Mouse (Mus musculus): ENCODE measurements around the gene Sars. TPM values are rescaled to one million over a fixed set of nuclear protein-coding genes. Genes with fewer than 3 reads are reported as not detected.
A peak's percentile ranks its signal among the peaks of the same experiment; 100 is the strongest.

Sars gene
- polyA plus RNA-seq, 1 experiment from 2014 or later = 87.2 TPM

DNA sequence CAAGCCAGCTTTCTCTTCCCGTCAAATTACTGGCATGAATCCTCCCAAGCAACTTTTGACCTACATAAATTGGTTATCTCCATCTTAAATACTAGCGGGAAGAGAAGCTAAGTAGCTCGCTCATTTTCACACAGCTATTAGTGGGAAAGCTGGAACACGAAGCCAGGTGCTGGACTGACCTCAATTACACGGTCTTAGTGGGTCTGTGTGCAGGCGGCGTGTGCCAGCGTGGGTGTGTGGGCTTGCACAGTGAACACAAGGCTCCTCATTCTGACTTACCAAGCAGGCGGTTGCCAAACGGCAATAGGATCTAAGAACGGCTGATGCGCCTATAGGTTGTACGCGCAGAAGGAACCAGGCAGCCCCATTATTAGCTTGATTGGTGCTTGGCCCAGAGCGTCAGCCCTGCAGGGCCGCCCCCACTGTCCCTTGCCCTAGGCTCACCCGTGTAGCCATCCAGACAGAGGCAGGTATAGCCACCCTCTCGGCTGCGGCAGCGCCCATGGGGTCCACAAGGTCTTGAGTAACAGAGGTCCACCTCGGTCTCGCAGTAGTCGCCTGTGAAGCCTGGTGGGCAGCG is 38.6 kb downstream of the Sars start:
- Histone ChIP-seq H3K4me3 (ENCODE audit: low read length) (no peak overlapping the region), H3K27me3 (ENCODE audit: control insufficient read depth, insufficient read depth, low read length) (no peaks in the 10 kb centered on the region), H3K4me1 (ENCODE audit: control insufficient read depth, insufficient read depth, low read length) (0 out of 2 replicates have a peak, but pooled peaks cover 2% of the 10 kb centered on the region), H3K9me3 (replicated peaks; ENCODE audit: control insufficient read depth, low read length) (no peaks in the 10 kb centered on the region), H3K27ac (ENCODE audit: low read length) (no peak overlapping the region), H3K9ac (ENCODE audit: low read length) (no peak overlapping the region), H3K4me2 (ENCODE audit: low read depth, low read length) (no peak overlapping the region), H3K36me3 (ENCODE audit: control insufficient read depth, insufficient read depth) (no peaks in the 10 kb centered on the region)
- WGBS = 88% methylated on average over 24 of the region's 24 CpGs
- no peak for ATAC-seq (replicated peaks; ENCODE audit: extremely low read depth, insufficient read depth, low FRiP score)

DNA sequence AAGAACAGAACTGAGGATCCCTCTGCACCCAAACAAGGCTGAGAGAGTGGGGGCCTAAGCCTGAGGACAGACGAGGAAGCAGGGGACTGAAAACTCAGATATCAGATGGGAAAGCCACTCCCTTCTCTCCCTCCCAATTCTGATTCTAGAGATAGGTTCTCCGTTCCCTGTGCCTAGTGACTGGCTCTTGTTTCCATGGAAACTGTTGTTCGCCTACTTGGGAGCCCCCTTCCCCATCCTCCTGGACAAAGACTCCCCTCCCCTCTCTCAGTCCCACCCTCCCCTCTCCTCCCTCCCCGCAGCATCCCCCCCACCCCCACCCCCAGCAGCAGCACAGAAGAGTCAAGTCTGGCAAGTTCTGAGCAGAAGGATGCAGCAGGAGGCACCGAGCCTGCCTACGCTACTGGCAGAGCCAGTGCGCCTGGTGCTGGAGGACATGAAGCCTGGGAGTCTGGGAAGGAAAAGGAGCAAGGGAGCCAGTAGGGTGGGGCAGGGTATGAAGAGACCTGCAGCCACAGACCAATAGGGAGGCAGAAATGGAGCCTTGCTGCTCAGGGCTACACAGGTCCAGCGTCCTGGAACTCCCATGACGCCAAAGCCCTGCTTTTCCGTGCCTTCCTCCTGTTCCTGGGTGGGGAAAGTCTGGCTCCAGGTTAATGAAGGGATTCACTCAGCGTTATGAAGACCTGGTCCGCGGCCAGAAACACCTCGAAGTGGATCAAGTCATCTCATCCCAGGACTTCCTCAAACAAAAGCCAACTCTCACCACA is 39.3 kb downstream of the Sars start:
- Histone ChIP-seq H3K4me2 (ENCODE audit: low read depth, low read length) (no peak overlapping the region), H3K4me3 (ENCODE audit: low read length) (no peak overlapping the region), H3K9me3 (replicated peaks; ENCODE audit: control insufficient read depth, low read length) (no peaks in the 10 kb centered on the region), H3K27ac (ENCODE audit: low read length) (no peak overlapping the region), H3K9ac (ENCODE audit: low read length) (no peak overlapping the region), H3K36me3 (ENCODE audit: control insufficient read depth, insufficient read depth) (no peaks in the 10 kb centered on the region), H3K27me3 (ENCODE audit: control insufficient read depth, insufficient read depth, low read length) (no peaks in the 10 kb centered on the region), H3K4me1 (ENCODE audit: control insufficient read depth, insufficient read depth, low read length) (0 out of 2 replicates have a peak, but pooled peaks cover 2% of the 10 kb centered on the region)
- ATAC-seq (replicated peaks; ENCODE audit: extremely low read depth, insufficient read depth, low FRiP score) = no peak
- 48% methylated on average over 14 of the region's 14 CpGs for WGBS

DNA sequence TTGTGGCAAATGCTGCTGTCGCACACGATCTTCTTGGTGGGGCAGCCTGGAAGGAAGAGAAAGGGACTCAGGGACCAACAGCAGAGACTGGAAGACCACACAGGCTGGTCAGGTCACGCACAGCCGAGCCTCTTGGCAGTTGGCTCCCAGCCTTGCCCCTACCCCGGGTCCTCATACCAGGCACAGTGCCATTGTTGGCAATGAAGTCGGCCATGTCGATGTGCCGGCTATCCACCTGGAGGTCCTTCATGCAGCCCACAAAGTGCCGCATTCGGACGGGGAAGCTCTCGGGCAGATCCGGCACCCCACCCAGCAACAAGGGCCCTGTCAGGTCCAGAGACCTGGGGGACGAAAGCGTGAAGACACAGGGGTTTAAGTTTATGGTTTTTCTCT is 42.5 kb downstream of the Sars start:
- 90% methylated on average over 15 of the region's 15 CpGs for WGBS
- no peaks in the 10 kb centered on the region for H3K9me3 ChIP-seq (replicated peaks; ENCODE audit: control insufficient read depth, low read length)
- H3K4me2 ChIP-seq (ENCODE audit: low read depth, low read length) = no peak overlapping the region
- 0 out of 2 replicates have a peak, but pooled peaks cover 2% of the 10 kb centered on the region for H3K4me1 ChIP-seq (ENCODE audit: control insufficient read depth, insufficient read depth, low read length)
- H3K4me3 ChIP-seq (ENCODE audit: low read length) = no peak overlapping the region
- H3K9ac ChIP-seq (ENCODE audit: low read length) = no peak overlapping the region
- H3K36me3 ChIP-seq (ENCODE audit: control insufficient read depth, insufficient read depth) = no peaks in the 10 kb centered on the region
- no peaks in the 10 kb centered on the region for H3K27me3 ChIP-seq (ENCODE audit: control insufficient read depth, insufficient read depth, low read length)
- ATAC-seq (replicated peaks; ENCODE audit: extremely low read depth, insufficient read depth, low FRiP score) = no peak
- H3K27ac ChIP-seq (ENCODE audit: low read length) = no peak overlapping the region

DNA sequence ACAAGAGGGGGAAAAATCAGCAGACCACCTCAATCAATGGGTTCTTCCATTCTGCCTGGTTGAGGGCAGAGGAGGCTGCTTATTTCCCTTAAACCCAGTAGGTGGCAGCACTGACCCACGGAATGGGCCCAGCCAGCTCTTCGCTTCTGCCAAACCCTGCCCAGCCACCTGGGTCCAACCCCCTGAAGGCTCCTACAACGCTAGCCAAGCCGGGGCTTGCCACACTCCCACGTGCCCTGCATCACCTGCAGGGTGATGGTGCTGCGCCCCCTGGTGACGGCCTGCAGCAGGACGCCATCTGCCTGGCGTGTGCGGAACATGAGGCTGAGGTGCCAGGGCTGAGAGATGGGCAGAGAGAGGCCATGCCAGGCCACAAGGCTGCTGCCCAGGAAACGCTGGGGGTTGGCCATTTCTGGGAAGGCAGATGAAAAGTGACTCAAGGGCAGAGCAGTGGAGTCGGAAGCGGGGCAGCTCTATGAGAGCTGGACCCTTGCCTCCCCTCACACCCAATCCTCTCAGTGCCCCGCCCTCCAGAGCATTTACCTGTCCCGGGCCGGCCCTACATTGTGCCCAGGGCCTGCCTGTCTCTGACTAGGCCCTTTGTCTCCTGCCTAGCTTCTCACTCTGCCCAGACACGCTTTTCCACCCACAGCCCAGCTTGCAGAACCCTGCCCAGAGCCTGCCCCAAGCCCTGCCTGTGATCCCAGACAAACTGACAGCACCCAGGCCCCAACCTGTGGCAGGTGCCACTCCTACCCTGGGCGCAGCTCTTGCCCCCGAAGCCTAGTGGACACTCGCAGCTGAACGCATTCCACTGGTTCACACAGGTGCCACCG is 43.1 kb downstream of the Sars start:
- no peak overlapping the region for H3K4me3 ChIP-seq (ENCODE audit: low read length)

DNA sequence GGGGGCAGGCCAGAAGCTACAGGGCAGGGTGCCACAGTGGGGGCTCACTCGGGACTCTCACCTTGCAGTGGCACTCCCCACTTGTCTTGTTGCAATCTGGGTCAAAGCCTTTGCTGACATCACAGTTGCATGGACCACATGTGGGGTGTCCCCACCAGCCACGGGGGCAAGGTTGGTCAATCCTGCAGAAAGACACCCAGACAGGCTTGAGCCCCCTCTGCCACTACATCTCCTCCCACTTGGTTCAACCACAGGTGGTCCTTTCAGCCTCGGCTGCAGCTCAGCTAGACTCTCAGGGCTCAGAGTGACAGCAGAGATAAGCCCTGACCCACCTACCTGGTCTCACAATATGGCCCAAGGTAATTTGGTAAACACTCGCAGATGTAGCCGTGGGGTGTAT is 44.6 kb downstream of the Sars start:
- no peak for ATAC-seq (replicated peaks; ENCODE audit: extremely low read depth, insufficient read depth, low FRiP score)
- 0 out of 2 replicates have a peak, but pooled peaks cover 2% of the 10 kb centered on the region for H3K4me1 ChIP-seq (ENCODE audit: control insufficient read depth, insufficient read depth, low read length)
- no peak overlapping the region for H3K27ac ChIP-seq (ENCODE audit: low read length)
- 67% methylated on average over 5 of the region's 5 CpGs for WGBS
- no peak overlapping the region for H3K4me3 ChIP-seq (ENCODE audit: low read length)
- H3K9me3 ChIP-seq (replicated peaks; ENCODE audit: control insufficient read depth, low read length) = no peaks in the 10 kb centered on the region
- H3K4me2 ChIP-seq (ENCODE audit: low read depth, low read length) = no peak overlapping the region
- H3K36me3 ChIP-seq (ENCODE audit: control insufficient read depth, insufficient read depth) = no peaks in the 10 kb centered on the region
- no peaks in the 10 kb centered on the region for H3K27me3 ChIP-seq (ENCODE audit: control insufficient read depth, insufficient read depth, low read length)
- H3K9ac ChIP-seq (ENCODE audit: low read length) = no peak overlapping the region

More for the DNA sequence above, 43.1 kb downstream of the Sars start:
- 0 out of 2 replicates have a peak, but pooled peaks cover 2% of the 10 kb centered on the region for H3K4me1 ChIP-seq (ENCODE audit: control insufficient read depth, insufficient read depth, low read length)
- H3K4me2 ChIP-seq (ENCODE audit: low read depth, low read length) = peak overlapping the region; percentile 48
- H3K27ac ChIP-seq (ENCODE audit: low read length) = no peak overlapping the region
- no peaks in the 10 kb centered on the region for H3K27me3 ChIP-seq (ENCODE audit: control insufficient read depth, insufficient read depth, low read length)
- peak; percentile 93 for ATAC-seq (replicated peaks; ENCODE audit: extremely low read depth, insufficient read depth, low FRiP score)
- H3K9me3 ChIP-seq (replicated peaks; ENCODE audit: control insufficient read depth, low read length) = no peaks in the 10 kb centered on the region
- WGBS = 34% methylated on average over 22 of the region's 22 CpGs
- 0 out of 2 replicates have a peak overlapping the region, but pooled peaks have one; percentile 45 for H3K9ac ChIP-seq (ENCODE audit: low read length)
- no peaks in the 10 kb centered on the region for H3K36me3 ChIP-seq (ENCODE audit: control insufficient read depth, insufficient read depth)

DNA sequence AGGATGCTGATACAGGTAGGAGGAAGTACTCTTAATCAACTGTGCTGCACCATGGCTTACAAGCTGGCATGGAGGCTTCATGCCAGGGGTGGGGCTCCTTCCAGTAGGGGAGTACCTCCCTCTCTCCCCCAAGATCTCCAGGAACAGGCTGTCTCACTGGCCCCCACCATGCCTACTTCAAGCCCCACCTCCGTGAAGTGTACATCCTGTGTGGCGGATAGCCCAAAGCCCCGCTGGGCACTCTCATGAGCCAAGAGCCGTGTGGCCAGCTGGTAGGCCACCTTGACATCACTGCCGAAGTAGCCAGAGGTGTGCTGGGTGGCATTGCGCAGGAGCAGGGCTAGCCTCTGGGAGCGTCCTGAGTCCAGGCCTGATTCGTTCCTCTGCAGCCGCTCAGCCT is 46.7 kb downstream of the Sars start:
- 85% methylated on average over 9 of the region's 9 CpGs for WGBS
- no peak overlapping the region for H3K4me3 ChIP-seq (ENCODE audit: low read length)
- no peaks in the 10 kb centered on the region for H3K9me3 ChIP-seq (replicated peaks; ENCODE audit: control insufficient read depth, low read length)
- no peak overlapping the region for H3K27ac ChIP-seq (ENCODE audit: low read length)
- H3K4me2 ChIP-seq (ENCODE audit: low read depth, low read length) = no peak overlapping the region
- no peak for ATAC-seq (replicated peaks; ENCODE audit: extremely low read depth, insufficient read depth, low FRiP score)
- H3K4me1 ChIP-seq (ENCODE audit: control insufficient read depth, insufficient read depth, low read length) = 0 out of 2 replicates have a peak, but pooled peaks cover 2% of the 10 kb centered on the region
- no peak overlapping the region for H3K9ac ChIP-seq (ENCODE audit: low read length)
- no peaks in the 10 kb centered on the region for H3K36me3 ChIP-seq (ENCODE audit: control insufficient read depth, insufficient read depth)
- no peaks in the 10 kb centered on the region for H3K27me3 ChIP-seq (ENCODE audit: control insufficient read depth, insufficient read depth, low read length)

DNA sequence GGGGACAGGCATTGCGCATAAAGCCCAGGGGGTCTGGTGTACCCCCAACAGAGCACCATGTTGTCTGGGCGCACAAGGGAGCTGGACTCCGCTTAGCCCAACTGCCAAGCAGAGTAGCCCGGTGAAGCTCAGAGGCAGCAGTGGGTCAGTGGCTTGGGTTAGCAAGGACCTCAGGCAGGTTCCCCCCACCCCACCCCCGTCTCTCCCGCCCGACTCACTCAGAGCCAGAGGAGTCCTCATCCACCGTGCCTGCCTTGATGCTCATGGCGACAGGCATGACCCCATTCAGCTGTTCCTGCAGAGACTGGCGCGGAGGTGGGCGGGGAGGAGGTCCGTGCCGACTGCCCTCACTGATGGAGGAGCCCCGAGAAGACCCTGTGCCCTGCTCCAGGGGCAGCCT is 52.2 kb downstream of the Sars start:
- no peak overlapping the region for H3K27ac ChIP-seq (ENCODE audit: low read length)
- ATAC-seq (replicated peaks; ENCODE audit: extremely low read depth, insufficient read depth, low FRiP score) = no peak
- no peak overlapping the region for H3K4me3 ChIP-seq (ENCODE audit: low read length)
- H3K36me3 ChIP-seq (ENCODE audit: control insufficient read depth, insufficient read depth) = no peaks in the 10 kb centered on the region
- no peaks in the 10 kb centered on the region for H3K9me3 ChIP-seq (replicated peaks; ENCODE audit: control insufficient read depth, low read length)
- 0 out of 2 replicates have a peak, but pooled peaks cover 4% of the 10 kb centered on the region for H3K4me1 ChIP-seq (ENCODE audit: control insufficient read depth, insufficient read depth, low read length)
- H3K9ac ChIP-seq (ENCODE audit: low read length) = no peak overlapping the region
- 51% methylated on average over 15 of the region's 15 CpGs for WGBS
- H3K4me2 ChIP-seq (ENCODE audit: low read depth, low read length) = 0 out of 2 replicates have a peak overlapping the region, but pooled peaks have one; percentile 11
- no peaks in the 10 kb centered on the region for H3K27me3 ChIP-seq (ENCODE audit: control insufficient read depth, insufficient read depth, low read length)

DNA sequence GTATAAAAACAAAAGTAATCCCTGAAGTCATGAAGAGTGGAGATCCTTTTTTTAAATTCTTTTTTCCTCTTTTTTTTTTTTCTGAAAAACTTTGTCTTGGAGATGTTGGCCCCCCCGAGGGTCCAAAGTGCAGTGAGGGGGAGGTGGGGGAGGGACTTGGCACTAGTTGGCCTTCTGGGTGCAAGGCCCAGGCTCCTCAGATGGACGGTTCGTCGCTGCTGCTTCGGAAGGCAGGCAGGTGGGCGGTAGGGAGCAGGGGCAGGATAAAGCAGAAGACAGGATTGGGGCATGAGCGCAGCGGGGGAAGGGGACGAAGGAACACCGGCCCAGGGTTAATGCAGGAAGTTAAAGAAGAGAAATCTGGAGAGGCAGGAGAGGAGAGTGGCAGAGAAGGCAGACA is 52.7 kb downstream of the Sars start:
- H3K4me2 ChIP-seq (ENCODE audit: low read depth, low read length) = 0 out of 2 replicates have a peak overlapping the region, but pooled peaks have one; percentile 11
- H3K9me3 ChIP-seq (replicated peaks; ENCODE audit: control insufficient read depth, low read length) = no peaks in the 10 kb centered on the region
- WGBS = 22% methylated on average over 10 of the region's 10 CpGs
- H3K27ac ChIP-seq (ENCODE audit: low read length) = no peak overlapping the region
- no peaks in the 10 kb centered on the region for H3K27me3 ChIP-seq (ENCODE audit: control insufficient read depth, insufficient read depth, low read length)
- no peaks in the 10 kb centered on the region for H3K36me3 ChIP-seq (ENCODE audit: control insufficient read depth, insufficient read depth)
- no peak overlapping the region for H3K9ac ChIP-seq (ENCODE audit: low read length)
- H3K4me3 ChIP-seq (ENCODE audit: low read length) = no peak overlapping the region
- no peak for ATAC-seq (replicated peaks; ENCODE audit: extremely low read depth, insufficient read depth, low FRiP score)
- H3K4me1 ChIP-seq (ENCODE audit: control insufficient read depth, insufficient read depth, low read length) = 0 out of 2 replicates have a peak, but pooled peaks cover 4% of the 10 kb centered on the region
